Mouse (Mus musculus): ENCODE results near the gene Mospd1. TPM values are rescaled to one million over a fixed set of nuclear protein-coding genes. Genes with fewer than 3 reads are reported as not detected.

Gene Mospd1
- 42.9 and 44.0 TPM in 2 replicates for polyA plus RNA-seq (2016; fragmentation: Nextera tagmentation; extraction: Ambion mirVana)

GRCm38 (mm10) chrX:53370366-53370740 lies at the start of gene Mospd1:
Gene Mospd1, minus strand, starts transcription at chrX:53370502.
- Histone ChIP-seq H3K27ac (peak within 1 kb of the TSS; percentile 81), H3K9me3 (no peaks in the 10 kb centered on the region), H3K27me3 (no peaks in the 10 kb centered on the region; the same call in 1 of the 2 replicates), H3K4me1 (replicated peaks) (0 out of 2 replicates have a peak, but pooled peaks cover 5% of the 10 kb centered on the region), H3K36me3 (no peaks in the 10 kb centered on the region), H3K9ac (replicated peaks) (peak within 1 kb of the TSS; percentile 69), H3K4me3 (replicated peaks) (peak within 1 kb of the TSS; percentile 54), H3K4me2 (peak within 1 kb of the TSS; percentile 62)
- ATAC-seq (ENCODE audit: insufficient number of reproducible peaks, insufficient read depth, low FRiP score, low TSS enrichment, low read depth): peak; percentile 89
- WGBS: 15% methylated on average over 13 of the region's 15 CpGs

- Histone ChIP-seq H3K9me3 (no peaks in the 10 kb centered on the region), H3K4me1 (replicated peaks) (no peaks in the 10 kb centered on the region), H3K9ac (replicated peaks) (no peak overlapping the region), H3K27me3 (no peaks in the 10 kb centered on the region), H3K4me2 (no peak overlapping the region), H3K36me3 (no peaks in the 10 kb centered on the region), H3K4me3 (replicated peaks) (no peak overlapping the region), H3K27ac (no peak overlapping the region)
- WGBS: 69% methylated on average over 3 of the region's 3 CpGs
- ATAC-seq (ENCODE audit: insufficient number of reproducible peaks, insufficient read depth, low FRiP score, low TSS enrichment, low read depth): no peak
Observed at GRCm38 (mm10) chrX:53386362-53386761, 16.1 kb upstream of the Mospd1 start.

- Histone ChIP-seq H3K27ac (no peak overlapping the region), H3K4me2 (no peak overlapping the region), H3K9me3 (no peaks in the 10 kb centered on the region), H3K4me1 (replicated peaks) (no peaks in the 10 kb centered on the region), H3K4me3 (replicated peaks) (no peak overlapping the region), H3K36me3 (no peaks in the 10 kb centered on the region), H3K27me3 (no peaks in the 10 kb centered on the region), H3K9ac (replicated peaks) (no peak overlapping the region)
- 37% methylated on average over 3 of the region's 3 CpGs for WGBS
- ATAC-seq (ENCODE audit: insufficient number of reproducible peaks, insufficient read depth, low FRiP score, low TSS enrichment, low read depth): no peak
Observed at GRCm38 (mm10) chrX:53383122-53383521, 12.8 kb upstream of the Mospd1 start.

- peak overlapping the region; percentile 81 for H3K27ac ChIP-seq
- peak; percentile 88 for ATAC-seq (ENCODE audit: insufficient number of reproducible peaks, insufficient read depth, low FRiP score, low TSS enrichment, low read depth)
- WGBS: 23% methylated on average over 25 of the region's 25 CpGs
- peak overlapping the region; percentile 62 for H3K4me2 ChIP-seq
- peak overlapping the region; percentile 54 for H3K4me3 ChIP-seq (replicated peaks)
- 0 out of 2 replicates have a peak, but pooled peaks cover 5% of the 10 kb centered on the region for H3K4me1 ChIP-seq (replicated peaks)
- H3K9me3 ChIP-seq: no peaks in the 10 kb centered on the region
- peak overlapping the region; percentile 69 for H3K9ac ChIP-seq (replicated peaks)
- no peaks in the 10 kb centered on the region; the same call in 1 of the 2 replicates for H3K27me3 ChIP-seq
- H3K36me3 ChIP-seq: no peaks in the 10 kb centered on the region
Observed at GRCm38 (mm10) chrX:53369534-53370365, 552 bp downstream of the Mospd1 start.

GRCm38 (mm10) chrX:53364668-53365383 lies 5.5 kb downstream of the Mospd1 start:
- H3K9ac ChIP-seq (replicated peaks): no peak overlapping the region
- WGBS: 65% methylated on average over 7 of the region's 7 CpGs
- no peak overlapping the region for H3K4me3 ChIP-seq (replicated peaks)
- no peak for ATAC-seq (ENCODE audit: insufficient number of reproducible peaks, insufficient read depth, low FRiP score, low TSS enrichment, low read depth)
- no peaks in the 10 kb centered on the region for H3K9me3 ChIP-seq
- 0 out of 2 replicates have a peak, but pooled peaks cover 5% of the 10 kb centered on the region for H3K4me1 ChIP-seq (replicated peaks)
- no peak overlapping the region for H3K27ac ChIP-seq
- no peak overlapping the region for H3K4me2 ChIP-seq
- no peaks in the 10 kb centered on the region for H3K27me3 ChIP-seq
- no peaks in the 10 kb centered on the region for H3K36me3 ChIP-seq

- ATAC-seq (ENCODE audit: insufficient number of reproducible peaks, insufficient read depth, low FRiP score, low TSS enrichment, low read depth): no peak
- Histone ChIP-seq H3K27me3 (no peaks in the 10 kb centered on the region), H3K36me3 (peaks cover 17% of the 10 kb centered on the region), H3K27ac (no peak overlapping the region), H3K9ac (replicated peaks) (no peak overlapping the region), H3K4me1 (replicated peaks) (no peaks in the 10 kb centered on the region), H3K9me3 (no peaks in the 10 kb centered on the region), H3K4me3 (replicated peaks) (no peak overlapping the region), H3K4me2 (no peak overlapping the region)
- WGBS: 88% methylated on average over 4 of the region's 4 CpGs
Observed at GRCm38 (mm10) chrX:53348374-53348773, 21.9 kb downstream of the Mospd1 start.

GRCm38 (mm10) chrX:53341531-53341930 lies 28.8 kb downstream of the Mospd1 start:
- H3K36me3 ChIP-seq: no peaks in the 10 kb centered on the region
- no peak overlapping the region for H3K9ac ChIP-seq (replicated peaks)
- 57% methylated on average over 2 of the region's 2 CpGs for WGBS
- H3K4me3 ChIP-seq (replicated peaks): no peak overlapping the region
- ATAC-seq (ENCODE audit: insufficient number of reproducible peaks, insufficient read depth, low FRiP score, low TSS enrichment, low read depth): no peak
- H3K9me3 ChIP-seq: no peaks in the 10 kb centered on the region
- H3K27ac ChIP-seq: no peak overlapping the region
- H3K4me1 ChIP-seq (replicated peaks): no peaks in the 10 kb centered on the region
- H3K27me3 ChIP-seq: no peaks in the 10 kb centered on the region
- no peak overlapping the region for H3K4me2 ChIP-seq

- Histone ChIP-seq H3K36me3 (no peaks in the 10 kb centered on the region), H3K4me1 (replicated peaks) (no peaks in the 10 kb centered on the region), H3K27ac (no peak overlapping the region), H3K9ac (replicated peaks) (no peak overlapping the region), H3K9me3 (no peaks in the 10 kb centered on the region), H3K4me2 (no peak overlapping the region), H3K27me3 (no peaks in the 10 kb centered on the region), H3K4me3 (replicated peaks) (no peak overlapping the region)
- ATAC-seq (ENCODE audit: insufficient number of reproducible peaks, insufficient read depth, low FRiP score, low TSS enrichment, low read depth): no peak
Observed at GRCm38 (mm10) chrX:53337355-53337754, 32.9 kb downstream of the Mospd1 start.

GRCm38 (mm10) chrX:53330396-53330795 lies 39.9 kb downstream of the Mospd1 start:
- 90% methylated on average over 4 of the region's 4 CpGs for WGBS
- Histone ChIP-seq H3K4me3 (replicated peaks) (no peak overlapping the region), H3K9ac (replicated peaks) (no peak overlapping the region), H3K9me3 (no peaks in the 10 kb centered on the region), H3K27me3 (no peaks in the 10 kb centered on the region), H3K4me2 (no peak overlapping the region), H3K27ac (no peak overlapping the region), H3K36me3 (no peaks in the 10 kb centered on the region), H3K4me1 (replicated peaks) (no peaks in the 10 kb centered on the region)
- no peak for ATAC-seq (ENCODE audit: insufficient number of reproducible peaks, insufficient read depth, low FRiP score, low TSS enrichment, low read depth)

- 75% methylated on average over 4 of the region's 4 CpGs for WGBS
- ATAC-seq (ENCODE audit: insufficient number of reproducible peaks, insufficient read depth, low FRiP score, low TSS enrichment, low read depth): no peak
- Histone ChIP-seq H3K4me1 (replicated peaks) (no peaks in the 10 kb centered on the region), H3K4me3 (replicated peaks) (no peak overlapping the region), H3K9me3 (no peaks in the 10 kb centered on the region), H3K27ac (no peak overlapping the region), H3K27me3 (no peaks in the 10 kb centered on the region), H3K4me2 (no peak overlapping the region), H3K9ac (replicated peaks) (no peak overlapping the region), H3K36me3 (no peaks in the 10 kb centered on the region)
Observed at GRCm38 (mm10) chrX:53321111-53321510, 49.2 kb downstream of the Mospd1 start.

GRCm38 (mm10) chrX:53320564-53320963 lies 49.7 kb downstream of the Mospd1 start:
- H3K9me3 ChIP-seq: no peaks in the 10 kb centered on the region
- no peak overlapping the region for H3K4me3 ChIP-seq (replicated peaks)
- H3K4me1 ChIP-seq (replicated peaks): no peaks in the 10 kb centered on the region
- H3K27me3 ChIP-seq: no peaks in the 10 kb centered on the region
- H3K4me2 ChIP-seq: no peak overlapping the region
- no peak for ATAC-seq (ENCODE audit: insufficient number of reproducible peaks, insufficient read depth, low FRiP score, low TSS enrichment, low read depth)
- H3K36me3 ChIP-seq: no peaks in the 10 kb centered on the region
- H3K9ac ChIP-seq (replicated peaks): no peak overlapping the region
- no peak overlapping the region for H3K27ac ChIP-seq
- 70% methylated on average over 2 of the region's 2 CpGs for WGBS
